Mouse (Mus musculus): ENCODE measurements around the gene Btla. TPM values are rescaled to one million over a fixed set of nuclear protein-coding genes. Genes with fewer than 3 reads are reported as not detected.

Gene Btla
- polyA plus RNA-seq, 1 experiment: 0.02 TPM

- Histone ChIP-seq H3K27me3 (ENCODE audit: control insufficient read depth, insufficient read depth, insufficient read length) (no peaks in the 10 kb centered on the region), H3K36me3 (ENCODE audit: control insufficient read depth, insufficient read depth) (no peaks in the 10 kb centered on the region), H3K4me3 (ENCODE audit: insufficient read depth, poor library complexity, severe bottlenecking) (no peak overlapping the region), H3K79me3 (ENCODE audit: low read depth) (no peaks in the 10 kb centered on the region), H3K79me2 (ENCODE audit: control insufficient read depth, insufficient read depth) (no peaks in the 10 kb centered on the region), H3ac (ENCODE audit: control insufficient read depth, insufficient read length, low read depth) (no peak overlapping the region)
- TF ChIP-seq CTCF (IDR thresholded peaks at IDR 0.05; ENCODE audit: control insufficient read depth, insufficient read depth, insufficient read length) (no peak), MYOD1 (IDR thresholded peaks at IDR 0.05; ENCODE audit: control insufficient read depth, insufficient read length, low read depth) (no peak), CEBPB (IDR thresholded peaks at IDR 0.05; ENCODE audit: low read depth) (no peak)
These were observed 26.2 kb downstream of the Btla start for GRCm38 (mm10) chr16:45250317-45250716.

GRCm38 (mm10) chr16:45251773-45252413 is 27.8 kb downstream of the Btla start:
- H3K79me3 ChIP-seq (ENCODE audit: low read depth): no peaks in the 10 kb centered on the region
- no peak overlapping the region for H3ac ChIP-seq (ENCODE audit: control insufficient read depth, insufficient read length, low read depth)
- TF ChIP-seq CTCF (IDR thresholded peaks at IDR 0.05; ENCODE audit: control insufficient read depth, insufficient read depth, insufficient read length) (no peak), MAX (IDR thresholded peaks at IDR 0.05) (no peak), USF1 (IDR thresholded peaks at IDR 0.05; ENCODE audit: low read depth) (no peak), MYOD1 (IDR thresholded peaks at IDR 0.05; ENCODE audit: control insufficient read depth, insufficient read length, low read depth) (no peak), CEBPB (IDR thresholded peaks at IDR 0.05; ENCODE audit: low read depth) (no peak), FOSL1 (IDR thresholded peaks at IDR 0.05; ENCODE audit: insufficient read depth, low read length, poor library complexity, severe bottlenecking) (no peak), MYOG (IDR thresholded peaks at IDR 0.05; ENCODE audit: control insufficient read depth, extremely low read depth, insufficient read length) (no peak)
- H3K4me3 ChIP-seq (ENCODE audit: insufficient read depth, poor library complexity, severe bottlenecking): no peak overlapping the region
- H3K79me2 ChIP-seq (ENCODE audit: control insufficient read depth, insufficient read depth): no peaks in the 10 kb centered on the region
- no peaks in the 10 kb centered on the region for H3K36me3 ChIP-seq (ENCODE audit: control insufficient read depth, insufficient read depth)
- no peaks in the 10 kb centered on the region for H3K27me3 ChIP-seq (ENCODE audit: control insufficient read depth, insufficient read depth, insufficient read length)

GRCm38 (mm10) chr16:45255183-45255861 is 31.2 kb downstream of the Btla start:
- Histone ChIP-seq H3K79me2 (ENCODE audit: control insufficient read depth, insufficient read depth) (no peaks in the 10 kb centered on the region), H3K4me3 (ENCODE audit: insufficient read depth, poor library complexity, severe bottlenecking) (no peak overlapping the region), H3K36me3 (ENCODE audit: control insufficient read depth, insufficient read depth) (no peaks in the 10 kb centered on the region), H3ac (ENCODE audit: control insufficient read depth, insufficient read length, low read depth) (no peak overlapping the region), H3K79me3 (ENCODE audit: low read depth) (no peaks in the 10 kb centered on the region), H3K27me3 (ENCODE audit: control insufficient read depth, insufficient read depth, insufficient read length) (no peaks in the 10 kb centered on the region)
- no peak for TF ChIP-seq MYOD1 (IDR thresholded peaks at IDR 0.05; ENCODE audit: control insufficient read depth, insufficient read length, low read depth)
- no peak for TF ChIP-seq FOSL1 (IDR thresholded peaks at IDR 0.05; ENCODE audit: insufficient read depth, low read length, poor library complexity, severe bottlenecking)
- TF ChIP-seq MYOG (IDR thresholded peaks at IDR 0.05; ENCODE audit: control insufficient read depth, extremely low read depth, insufficient read length): no peak
- no peak for TF ChIP-seq MAX (IDR thresholded peaks at IDR 0.05)
- no peak for TF ChIP-seq CTCF (IDR thresholded peaks at IDR 0.05; ENCODE audit: control insufficient read depth, insufficient read depth, insufficient read length)
- no peak for TF ChIP-seq CEBPB (IDR thresholded peaks at IDR 0.05; ENCODE audit: low read depth)
- TF ChIP-seq USF1 (IDR thresholded peaks at IDR 0.05; ENCODE audit: low read depth): no peak

GRCm38 (mm10) chr16:45256895-45257294 is 32.8 kb downstream of the Btla start:
- no peaks in the 10 kb centered on the region for H3K79me2 ChIP-seq (ENCODE audit: control insufficient read depth, insufficient read depth)
- H3K79me3 ChIP-seq (ENCODE audit: low read depth): no peaks in the 10 kb centered on the region
- H3ac ChIP-seq (ENCODE audit: control insufficient read depth, insufficient read length, low read depth): no peak overlapping the region
- H3K36me3 ChIP-seq (ENCODE audit: control insufficient read depth, insufficient read depth): no peaks in the 10 kb centered on the region
- no peak overlapping the region for H3K4me3 ChIP-seq (ENCODE audit: insufficient read depth, poor library complexity, severe bottlenecking)
- TF ChIP-seq FOSL1 (IDR thresholded peaks at IDR 0.05; ENCODE audit: insufficient read depth, low read length, poor library complexity, severe bottlenecking): no peak
- no peak for TF ChIP-seq CTCF (IDR thresholded peaks at IDR 0.05; ENCODE audit: control insufficient read depth, insufficient read depth, insufficient read length)
- TF ChIP-seq USF1 (IDR thresholded peaks at IDR 0.05; ENCODE audit: low read depth): no peak
- TF ChIP-seq MAX (IDR thresholded peaks at IDR 0.05): no peak
- TF ChIP-seq MYOD1 (IDR thresholded peaks at IDR 0.05; ENCODE audit: control insufficient read depth, insufficient read length, low read depth): no peak
- no peak for TF ChIP-seq MYOG (IDR thresholded peaks at IDR 0.05; ENCODE audit: control insufficient read depth, extremely low read depth, insufficient read length)
- no peak for TF ChIP-seq CEBPB (IDR thresholded peaks at IDR 0.05; ENCODE audit: low read depth)
- no peaks in the 10 kb centered on the region for H3K27me3 ChIP-seq (ENCODE audit: control insufficient read depth, insufficient read depth, insufficient read length)

GRCm38 (mm10) chr16:45257567-45257966 is 33.5 kb downstream of the Btla start:
- H3K4me3 ChIP-seq (ENCODE audit: insufficient read depth, poor library complexity, severe bottlenecking): no peak overlapping the region
- H3ac ChIP-seq (ENCODE audit: control insufficient read depth, insufficient read length, low read depth): no peak overlapping the region
- no peaks in the 10 kb centered on the region for H3K27me3 ChIP-seq (ENCODE audit: control insufficient read depth, insufficient read depth, insufficient read length)
- H3K36me3 ChIP-seq (ENCODE audit: control insufficient read depth, insufficient read depth): no peaks in the 10 kb centered on the region
- no peaks in the 10 kb centered on the region for H3K79me3 ChIP-seq (ENCODE audit: low read depth)
- TF ChIP-seq MYOD1 (IDR thresholded peaks at IDR 0.05; ENCODE audit: control insufficient read depth, insufficient read length, low read depth): no peak
- no peak for TF ChIP-seq MAX (IDR thresholded peaks at IDR 0.05)
- TF ChIP-seq CEBPB (IDR thresholded peaks at IDR 0.05; ENCODE audit: low read depth): no peak
- TF ChIP-seq FOSL1 (IDR thresholded peaks at IDR 0.05; ENCODE audit: insufficient read depth, low read length, poor library complexity, severe bottlenecking): no peak
- no peak for TF ChIP-seq USF1 (IDR thresholded peaks at IDR 0.05; ENCODE audit: low read depth)
- TF ChIP-seq MYOG (IDR thresholded peaks at IDR 0.05; ENCODE audit: control insufficient read depth, extremely low read depth, insufficient read length): no peak
- no peak for TF ChIP-seq CTCF (IDR thresholded peaks at IDR 0.05; ENCODE audit: control insufficient read depth, insufficient read depth, insufficient read length)
- H3K79me2 ChIP-seq (ENCODE audit: control insufficient read depth, insufficient read depth): no peaks in the 10 kb centered on the region
